Mouse (Mus musculus) lung, postnatal 4 days (tissue): ENCODE data around the gene Usp21.
A peak's percentile ranks its signal among the peaks of the same experiment; 100 is the strongest.
"Not testable (repeated sequence)": the region's sequence is repeated elsewhere in the genome, so short reads cannot be mapped to it uniquely, and the experiment has no call there.

Source experiments
- DNase-seq, 2 experiments: peaks; one replicate each; pipeline ENCODE4 v3.0.0; 2021

Gene Usp21

DNA sequence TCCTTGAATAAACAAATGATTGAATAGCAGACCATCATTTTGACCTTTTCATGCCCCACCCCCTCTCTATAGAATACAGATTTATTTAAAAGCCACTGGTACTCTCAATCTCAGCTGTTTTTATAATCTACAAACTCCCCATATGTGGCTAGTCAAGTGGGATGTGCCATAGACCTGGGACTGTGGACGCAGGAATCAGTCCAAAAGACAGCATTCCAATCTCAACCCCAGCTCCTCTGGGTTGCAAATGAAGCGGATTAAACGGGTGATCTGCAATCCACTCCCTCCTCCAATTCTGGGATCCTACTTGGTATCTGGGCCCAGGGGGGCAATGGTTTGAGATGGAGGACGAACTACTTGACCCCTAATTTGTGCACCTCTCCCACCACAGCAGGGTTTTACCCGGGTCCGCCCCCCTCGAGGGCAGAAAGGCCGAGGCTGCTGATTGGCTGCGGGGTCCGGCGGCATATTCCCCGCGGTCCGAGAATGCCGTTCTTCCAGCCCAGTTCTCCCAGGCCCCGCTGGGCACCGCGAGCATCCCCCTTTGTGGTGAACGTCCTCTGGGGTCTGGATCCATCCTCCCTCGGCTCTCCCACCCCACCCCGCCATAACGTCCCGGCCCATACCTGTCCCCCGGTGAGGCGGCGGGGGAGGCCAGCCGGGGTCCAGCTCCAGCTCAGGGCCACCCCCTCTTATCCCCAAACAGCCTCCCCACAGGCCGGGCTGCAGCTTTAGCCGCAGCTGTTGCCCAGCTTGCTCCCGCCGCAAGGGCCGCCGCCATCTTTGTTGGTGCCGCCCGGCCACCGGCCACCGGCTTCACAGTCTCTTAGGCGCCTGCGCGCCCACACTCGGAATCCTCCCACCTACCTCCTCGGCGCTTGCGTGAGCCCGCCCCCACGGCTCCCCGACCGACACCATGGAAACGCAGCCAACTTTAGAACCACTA, at the start of gene Usp21:
Gene Usp21, minus strand, starts transcription at position 856 of the 946 bp plus-strand sequence.
- peak; percentile 96 for DNase-seq

DNA sequence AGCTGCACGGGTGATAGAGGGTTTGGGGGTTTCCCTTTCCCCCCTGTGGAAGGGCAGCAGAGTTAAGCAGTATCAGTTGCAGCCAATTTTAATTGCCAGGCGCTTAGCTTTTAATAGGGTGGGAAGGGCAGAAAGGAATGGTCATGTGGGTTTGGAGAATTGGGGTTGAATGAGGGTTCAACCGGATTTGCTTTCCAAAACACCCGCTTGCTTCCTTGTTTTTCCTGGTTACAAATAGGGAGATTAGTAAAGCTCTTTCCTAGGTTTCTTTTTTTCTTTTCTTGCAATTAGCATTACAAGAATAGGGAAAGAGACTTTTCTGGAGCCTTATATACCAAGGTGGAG, 42.4 kb upstream of the Usp21 start:
- DNase-seq: no peak

DNA sequence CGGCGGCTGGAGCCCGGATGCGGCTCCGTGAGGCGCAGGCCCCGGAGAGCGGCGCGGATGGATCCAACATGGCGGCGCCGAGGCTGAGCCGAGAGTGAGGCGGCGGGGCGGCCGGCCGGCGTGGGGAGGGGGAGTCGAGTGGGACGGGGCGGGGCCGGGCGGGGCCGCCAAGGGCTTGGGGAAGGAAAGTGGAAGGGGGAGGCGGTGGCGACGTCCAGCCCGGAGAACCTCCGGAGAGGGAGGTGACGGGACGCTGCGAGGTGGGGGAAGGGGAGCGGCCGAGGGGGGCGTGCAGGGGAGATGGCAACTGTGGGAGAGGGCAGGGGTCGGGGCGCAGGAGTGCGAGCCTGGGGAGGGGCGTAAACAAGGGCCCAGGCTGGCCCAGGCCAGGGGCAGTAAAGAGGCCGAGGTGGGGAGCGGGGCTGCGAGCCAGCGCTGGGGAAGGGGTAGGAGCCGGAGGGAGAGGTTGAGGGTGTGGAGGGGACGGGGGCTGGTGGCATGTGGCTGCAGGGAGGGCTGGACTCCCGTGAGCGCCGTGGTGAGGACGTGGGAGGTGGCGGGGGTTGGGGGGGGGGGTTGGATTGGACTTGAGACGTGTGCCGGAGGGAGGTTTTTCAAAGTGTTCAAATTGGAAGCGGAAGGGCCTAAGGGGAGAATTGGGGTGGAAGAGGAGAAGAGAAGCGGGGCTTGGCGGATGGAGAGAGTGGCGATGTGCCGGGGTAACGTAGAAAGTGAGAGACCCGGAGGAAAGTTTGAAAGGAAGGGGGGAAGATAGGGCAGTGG, 41.8 kb upstream of the Usp21 start:
- DNase-seq: no peak

DNA sequence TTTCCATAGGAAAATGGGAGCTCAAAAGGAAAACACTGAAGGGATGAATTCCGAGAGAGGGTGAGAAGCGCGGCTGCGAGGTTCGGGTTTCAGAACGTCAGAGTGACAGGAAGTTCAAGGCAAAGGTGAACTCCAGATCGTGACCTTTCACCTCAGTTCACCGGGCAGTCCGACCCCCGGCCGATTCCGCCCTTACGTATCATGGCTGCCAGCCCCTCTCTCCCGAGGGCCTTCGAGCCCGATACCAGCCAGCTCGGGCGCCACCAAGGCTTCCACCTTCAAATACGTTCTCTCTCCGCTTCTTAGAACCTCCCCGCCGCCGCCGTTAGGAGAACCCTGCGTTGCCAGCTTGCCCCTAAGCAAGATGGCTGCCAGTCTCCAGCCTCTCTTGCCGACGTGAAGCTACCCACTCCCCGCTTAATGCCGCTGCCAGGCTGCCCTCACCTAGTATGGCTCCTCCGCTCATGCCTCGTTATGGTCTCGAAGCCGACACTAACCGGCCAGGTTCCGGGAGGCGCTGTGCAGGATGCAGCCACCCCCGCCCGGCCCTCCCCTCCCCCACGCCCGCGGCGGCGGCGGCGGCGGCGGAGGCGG, 41.1 kb upstream of the Usp21 start, which contains the start of gene Dedd:
Gene Dedd, plus strand, starts transcription at position 307 of the 594 bp plus-strand sequence.
- DNase-seq: peak; percentile 93 to 97

DNA sequence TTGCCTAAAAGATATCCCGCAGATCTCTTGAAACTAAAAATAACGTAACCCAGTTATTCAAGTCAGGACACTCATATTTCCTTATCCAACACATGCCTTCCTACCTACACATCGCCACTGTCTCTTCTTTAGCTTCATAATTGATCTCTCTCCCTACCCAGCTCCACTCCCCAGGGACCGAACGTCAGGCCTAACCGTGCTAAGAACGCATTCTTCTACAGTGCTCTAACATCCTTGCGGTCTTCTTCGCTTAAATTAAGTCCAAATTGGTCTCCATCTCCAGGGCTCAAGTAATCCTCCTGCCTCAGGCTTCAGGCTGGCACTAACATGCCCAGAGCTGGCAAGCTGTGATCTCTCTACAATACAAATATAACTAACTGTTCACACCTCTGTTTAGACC, 40.5 kb upstream of the Usp21 start:
- peak in 1 of 2 experiments; percentile 16 for DNase-seq

DNA sequence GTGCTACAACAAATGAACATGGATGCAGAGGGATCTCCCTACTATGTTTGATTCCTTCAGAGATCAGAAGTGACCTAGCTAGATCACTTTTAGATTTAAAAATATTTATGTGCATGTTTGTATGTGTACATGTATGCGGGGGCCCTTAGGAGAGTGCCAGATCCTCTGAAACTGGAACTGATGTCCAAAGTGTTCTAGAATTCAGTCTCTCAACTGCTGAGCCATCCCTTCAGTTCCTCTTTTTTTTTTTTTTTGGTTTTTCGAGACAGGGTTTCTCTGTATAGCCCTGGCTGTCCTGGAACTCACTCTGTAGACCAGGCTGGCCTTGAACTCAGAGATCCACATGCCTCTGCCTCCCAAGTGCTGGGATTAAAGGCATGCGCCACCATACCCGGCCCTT, 38.8 kb upstream of the Usp21 start:
- not testable (repeated sequence) for DNase-seq

DNA sequence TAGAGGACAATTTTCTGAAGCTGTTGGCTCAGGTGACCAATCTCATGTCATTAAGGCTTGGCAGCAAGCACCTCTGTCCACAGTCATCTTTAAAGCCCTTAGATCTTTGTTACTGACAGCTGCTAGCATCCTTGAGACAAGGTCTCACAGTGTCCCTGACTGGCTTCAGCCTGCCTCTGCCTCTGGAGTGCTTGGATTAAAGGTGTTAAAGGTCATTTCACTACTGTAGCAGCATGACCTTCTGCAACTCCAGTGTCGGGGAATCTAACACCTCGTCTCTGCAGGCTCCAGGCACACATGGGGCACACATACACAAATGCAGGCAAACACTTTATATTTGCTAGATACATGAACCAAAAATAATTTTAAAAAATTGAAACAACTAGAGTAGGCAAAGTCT, 37.8 kb upstream of the Usp21 start:
- DNase-seq: no peak

DNA sequence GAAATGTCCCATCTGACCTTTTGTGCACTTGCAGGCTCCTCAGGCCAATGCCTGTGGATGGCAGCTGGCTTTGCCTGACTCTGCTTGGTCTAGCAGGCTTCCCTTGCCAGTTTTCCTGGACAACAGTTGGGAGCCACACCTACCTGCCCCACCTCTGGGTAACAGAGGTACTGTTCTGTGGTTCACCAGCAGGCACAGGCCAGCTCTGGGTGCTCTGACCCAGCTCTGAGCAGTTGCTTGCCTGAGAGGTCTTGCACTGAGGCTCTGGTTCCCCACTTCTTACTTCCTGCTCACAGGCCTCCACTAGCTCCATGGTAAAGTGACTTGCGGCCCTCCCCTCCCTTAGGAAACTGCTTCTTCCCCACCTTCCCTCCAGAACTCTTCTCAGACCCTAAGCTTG, 34.2 kb upstream of the Usp21 start:
- no peak for DNase-seq

DNA sequence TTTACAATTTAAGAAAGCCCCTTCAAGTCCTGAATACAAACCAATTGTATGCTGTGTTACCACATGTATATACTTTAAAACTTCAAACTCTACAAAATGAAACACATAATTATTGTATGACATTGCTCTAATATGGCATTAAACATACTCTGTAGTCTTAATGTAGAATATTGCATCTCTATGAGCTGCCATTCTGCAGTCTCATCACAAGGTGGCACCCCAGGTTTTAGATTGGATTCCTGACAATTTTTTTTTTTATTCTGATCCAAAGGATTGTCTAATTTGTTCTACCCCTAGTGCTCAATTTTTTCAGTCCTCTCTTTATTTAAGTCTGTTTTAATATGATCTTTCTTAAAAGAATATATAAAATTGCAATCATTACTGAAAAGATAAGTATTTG, 33.6 kb upstream of the Usp21 start:
- DNase-seq: peak in 1 of 2 experiments; percentile 46

DNA sequence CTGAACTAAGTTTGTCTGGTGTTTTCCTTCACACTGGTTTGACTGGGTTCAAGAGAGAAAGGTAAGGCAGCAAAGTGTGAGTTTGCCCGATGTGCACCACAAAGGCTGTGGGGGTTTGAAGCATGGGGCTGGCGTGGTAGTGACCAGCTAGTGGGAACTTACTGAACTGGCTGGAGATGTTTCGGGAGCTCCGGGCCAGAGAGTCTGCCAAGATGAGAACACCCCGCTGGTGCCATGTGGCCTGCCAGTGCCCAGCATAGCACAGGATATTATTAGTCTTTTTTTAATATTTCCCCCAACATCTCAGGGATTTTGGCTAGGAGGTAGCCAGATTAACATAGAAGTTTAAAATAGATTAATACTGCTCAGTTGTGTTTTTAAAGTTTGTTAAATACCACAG, 32.4 kb upstream of the Usp21 start:
- no peak for DNase-seq

DNA sequence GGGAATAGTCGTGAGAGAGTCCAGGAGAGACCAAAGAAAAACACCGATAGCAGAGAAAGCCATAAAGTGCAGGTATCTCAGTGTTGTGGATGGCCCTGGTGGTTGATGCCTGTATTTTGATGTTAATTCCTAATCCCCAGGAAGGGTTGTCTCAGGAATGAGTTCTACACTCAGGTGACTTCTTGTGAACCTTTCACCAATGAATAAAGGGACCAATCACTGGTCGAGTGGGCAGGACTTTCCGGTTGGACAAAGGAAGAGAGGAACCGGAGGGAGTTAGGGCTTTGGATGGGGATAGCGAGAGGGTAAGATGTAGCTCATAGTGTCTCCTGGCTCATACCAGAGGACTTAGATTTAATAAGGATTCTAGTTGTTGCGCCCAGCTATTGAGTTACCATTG, 32.0 kb upstream of the Usp21 start:
- DNase-seq: no peak

DNA sequence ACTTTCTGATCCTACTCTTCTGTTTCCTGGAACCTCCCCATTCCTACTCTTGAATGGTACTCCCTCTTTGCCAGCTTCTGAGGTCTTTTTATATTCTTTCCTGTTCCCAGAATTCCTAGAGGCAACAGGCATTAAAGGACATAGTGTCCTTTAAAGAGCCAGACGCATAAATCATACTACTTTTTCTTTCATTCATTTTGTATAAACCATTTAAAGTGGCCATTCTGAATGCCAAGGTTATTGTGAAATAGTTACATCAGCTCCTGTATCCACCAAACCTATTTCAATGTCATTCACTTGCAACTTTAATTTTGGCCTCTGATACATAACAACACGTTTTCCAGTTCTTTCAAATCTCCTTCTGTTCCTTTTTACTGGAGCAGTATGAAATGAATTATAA, 21.5 kb upstream of the Usp21 start:
- DNase-seq: no peak

DNA sequence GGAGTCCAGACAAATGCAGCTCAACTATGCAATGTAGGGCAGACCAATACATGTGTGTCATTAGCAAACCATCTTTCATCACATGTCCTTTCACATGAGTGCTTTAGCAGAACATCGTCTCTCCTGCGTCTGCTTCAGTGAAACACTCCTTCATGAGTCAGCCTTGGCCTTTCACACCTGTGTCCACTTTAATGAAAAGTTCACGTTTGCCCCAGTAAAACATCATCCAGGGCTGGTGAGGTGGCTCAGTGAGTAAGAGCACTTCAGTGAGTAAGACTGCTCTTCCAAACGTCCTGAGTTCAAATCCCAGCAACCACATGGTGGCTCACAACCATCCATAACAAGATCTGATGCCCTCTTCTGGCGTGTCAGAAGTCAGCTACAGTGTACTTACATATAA, 18.4 kb upstream of the Usp21 start:
- DNase-seq: not testable (repeated sequence)

DNA sequence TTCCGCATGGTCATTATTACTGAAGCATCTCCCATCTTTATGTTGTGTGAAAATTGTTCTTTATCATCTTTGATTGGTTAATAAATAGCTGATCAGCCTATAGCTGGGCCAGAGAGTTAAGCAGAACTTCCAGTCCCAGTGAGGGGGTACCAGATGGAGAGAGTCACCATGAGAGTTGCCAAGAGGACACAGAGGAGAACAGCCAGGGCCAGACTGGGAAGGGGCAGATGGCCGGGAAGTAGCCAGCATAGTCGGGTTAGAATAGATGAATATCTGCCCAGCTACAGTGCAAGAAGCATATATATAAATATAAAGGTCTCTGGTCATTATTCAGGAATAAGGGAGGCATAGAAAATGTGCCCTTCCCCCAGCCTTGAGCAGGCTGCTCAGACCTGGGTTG, 10.4 kb upstream of the Usp21 start:
- no peak for DNase-seq

DNA sequence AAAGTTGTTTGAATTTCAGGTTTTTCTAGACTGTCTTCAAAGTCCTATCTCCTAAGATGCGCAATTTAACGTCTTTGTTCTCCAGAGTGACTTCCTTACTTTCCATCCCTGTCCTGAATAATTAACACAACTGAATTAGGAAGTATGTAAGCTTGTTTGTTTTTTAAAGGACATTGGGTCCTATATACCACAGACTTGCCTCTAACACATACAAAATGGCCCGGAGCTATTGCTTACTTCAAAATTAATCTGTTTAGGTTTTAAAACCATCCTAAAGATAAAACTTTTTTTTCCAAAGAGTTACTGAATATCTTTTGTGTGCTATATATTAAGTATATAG, 7.2 kb upstream of the Usp21 start:
- no peak for DNase-seq

DNA sequence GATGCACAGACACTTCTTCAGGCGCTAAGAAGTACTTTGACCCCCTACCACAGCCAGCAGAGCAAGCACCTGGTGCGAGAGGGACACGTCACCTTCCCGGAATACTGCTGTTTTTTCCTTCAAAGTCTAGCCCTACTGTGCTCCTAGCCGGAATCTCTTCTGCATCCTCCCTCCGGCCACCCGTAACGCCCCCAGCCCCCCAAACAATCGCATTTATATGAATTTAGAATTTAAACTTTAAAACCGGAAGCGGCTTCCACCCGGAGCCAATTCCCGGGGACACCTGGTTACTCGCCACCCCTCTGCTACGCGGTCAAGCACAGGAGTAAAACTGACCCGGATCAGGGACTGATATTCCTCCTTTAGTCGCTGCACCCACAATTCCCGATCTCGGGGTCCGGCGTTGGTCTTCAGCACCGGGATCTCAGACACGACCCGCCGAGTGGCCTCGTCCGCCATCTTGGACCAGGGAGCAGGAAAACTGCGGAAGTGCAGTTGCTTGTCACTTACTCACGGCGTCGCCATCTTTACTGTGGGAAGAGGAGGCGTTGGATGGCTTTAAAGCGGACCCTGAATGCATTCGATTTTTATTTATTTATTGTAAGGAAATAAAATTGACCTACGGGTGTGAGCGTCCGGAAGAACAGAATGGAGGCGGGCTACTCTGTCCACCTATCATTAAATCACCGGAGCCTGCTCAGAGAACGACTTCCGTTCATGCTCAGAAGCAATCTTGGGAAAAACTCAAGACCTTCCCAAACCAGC, 6.7 kb upstream of the Usp21 start, which contains the start of gene Ufc1:
Gene Ufc1, minus strand, starts transcription at position 727 of the 765 bp plus-strand sequence.
- DNase-seq: peak; percentile 89 to 90

DNA sequence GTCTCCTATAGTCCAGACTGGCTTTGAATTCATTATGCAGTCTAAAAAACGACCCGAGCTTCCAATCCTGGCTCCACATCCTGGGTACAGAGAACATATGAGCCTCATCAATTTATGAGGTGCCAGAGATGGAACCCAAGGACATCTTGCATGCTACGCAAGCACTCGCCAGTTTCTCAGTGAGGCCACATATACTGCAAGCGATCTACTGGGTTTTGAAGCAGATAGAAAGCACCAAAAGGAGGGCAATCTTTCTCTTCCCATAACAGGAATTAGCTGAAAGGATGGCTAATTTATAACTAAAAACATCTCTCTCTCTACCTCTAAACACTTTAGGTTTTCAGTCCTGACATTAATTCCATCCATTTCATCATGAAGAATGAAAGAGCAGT, 6.1 kb upstream of the Usp21 start:
- no peak for DNase-seq

DNA sequence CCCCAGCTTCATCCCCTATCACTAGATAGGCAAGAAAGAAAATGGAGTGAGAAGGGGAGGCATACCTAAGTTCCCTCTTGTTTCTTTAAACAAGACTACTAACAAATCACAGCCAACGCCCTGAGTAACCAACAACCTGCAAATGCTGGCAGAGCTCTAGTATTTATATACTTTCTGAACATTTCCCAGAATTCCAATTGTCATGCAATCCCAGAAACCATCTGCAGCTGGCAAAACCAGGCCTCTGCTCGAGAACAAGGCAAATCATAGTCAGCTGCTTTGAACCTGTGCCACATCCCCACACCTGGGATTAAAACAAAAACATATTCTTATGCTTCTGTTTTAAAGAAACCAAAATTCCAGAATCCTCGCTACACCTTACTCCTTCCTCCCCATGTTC, 5.6 kb upstream of the Usp21 start:
- no peak for DNase-seq

DNA sequence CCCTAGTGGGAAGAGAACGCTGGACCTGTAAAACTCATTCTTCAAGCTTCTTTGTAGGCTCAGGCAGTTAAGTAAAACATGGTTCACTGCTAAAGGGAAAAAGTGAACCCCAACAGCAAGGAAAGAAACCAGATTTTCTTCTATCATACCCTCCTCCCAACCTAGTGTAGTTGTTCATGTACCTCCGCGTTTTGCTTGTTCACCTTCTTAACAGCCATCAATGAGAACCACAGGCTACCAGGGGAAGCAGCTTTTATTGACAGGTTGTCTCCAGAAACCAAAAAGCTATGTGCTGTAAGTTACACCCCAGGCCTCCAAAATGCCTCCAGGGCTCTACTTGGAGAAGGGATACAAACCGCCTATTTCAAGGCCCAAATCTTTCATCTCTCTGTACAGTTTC, 537 bp upstream of the Usp21 start:
- no peak for DNase-seq

DNA sequence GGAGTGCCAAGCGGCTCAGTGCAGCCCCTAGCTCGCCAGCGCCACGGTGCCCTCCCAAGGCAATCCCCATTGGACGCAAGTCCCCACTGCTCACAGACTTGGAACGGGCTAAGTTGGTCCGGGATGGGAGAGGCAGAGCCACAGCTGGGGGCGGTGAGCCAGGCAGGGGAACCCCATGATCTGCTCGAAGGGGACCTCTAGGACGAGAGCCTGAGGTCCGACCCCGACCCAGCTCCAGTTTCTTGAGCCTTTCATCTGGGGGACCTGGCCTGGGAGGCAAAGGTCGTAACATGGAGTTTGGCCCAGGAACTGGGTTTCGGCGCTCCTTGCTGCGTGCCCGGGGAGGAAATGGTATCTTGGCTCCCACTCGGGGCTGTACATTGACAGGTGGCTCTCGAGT, 1.3 kb downstream of the Usp21 start:
- DNase-seq: peak in 1 of 2 experiments; percentile 24

DNA sequence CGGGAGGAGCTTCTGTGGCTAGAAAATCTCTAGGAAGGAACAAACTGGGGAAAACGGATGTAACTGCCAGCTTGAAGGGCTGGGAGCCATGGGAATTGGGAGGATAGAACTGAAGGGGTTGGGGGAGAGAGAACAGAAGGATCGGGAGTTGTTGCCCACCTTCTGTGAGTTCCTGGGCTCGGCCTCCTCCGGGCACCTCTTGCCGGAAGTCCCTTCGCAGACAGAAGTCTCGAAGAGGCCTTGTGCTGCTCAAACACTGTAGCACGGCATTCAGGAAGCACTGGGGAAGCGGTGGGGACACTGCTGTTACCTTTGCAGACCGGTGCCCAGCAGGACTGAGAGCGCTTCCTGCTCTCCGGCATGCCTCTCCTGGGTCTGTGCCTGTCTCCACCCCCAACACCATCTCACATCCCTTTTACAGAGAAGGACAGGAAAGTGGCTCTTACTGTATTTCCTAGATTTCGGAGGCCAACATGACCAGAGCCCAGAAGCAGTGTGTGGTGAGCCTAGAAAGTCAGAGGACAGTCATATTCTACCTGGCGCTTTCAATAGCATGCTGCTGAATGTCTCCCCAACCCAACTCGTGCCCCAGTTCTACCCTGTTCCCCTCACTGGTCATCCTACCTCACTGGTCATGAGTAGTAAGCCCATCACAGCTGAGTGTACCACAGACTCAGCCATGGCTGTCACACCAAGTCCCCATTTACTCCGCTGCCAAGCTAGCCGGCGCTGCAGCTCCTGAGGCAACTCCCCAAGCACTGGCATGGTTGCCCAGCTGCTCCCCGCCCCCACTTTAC, 2.5 kb downstream of the Usp21 start:
- no peak for DNase-seq

DNA sequence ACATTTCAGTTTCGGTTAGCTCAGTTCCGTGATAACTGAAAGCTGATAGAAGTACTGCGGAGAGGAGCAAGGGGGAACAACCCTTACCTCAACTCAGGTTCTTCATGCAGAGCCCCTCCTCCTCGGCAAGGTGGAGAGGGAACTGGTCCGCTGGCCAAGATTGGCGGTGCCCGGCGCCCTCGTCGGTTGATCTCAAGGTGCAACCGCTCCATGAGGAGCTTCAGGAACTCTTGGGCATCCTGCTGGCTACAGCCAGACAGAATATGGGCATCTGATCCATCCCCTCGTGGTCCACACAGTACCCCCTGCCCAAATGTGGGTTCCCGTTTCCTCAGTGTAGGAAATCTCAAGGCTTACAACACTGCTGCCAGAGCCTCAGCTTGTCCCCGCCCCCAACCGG, 3.3 kb downstream of the Usp21 start:
- peak; percentile 6 to 24 for DNase-seq
